Mouse (Mus musculus) cerebellum, adult 9-11 months (tissue): ENCODE measurements around the gene Hs3st6.

Experiments
- DNase-seq: peaks from one replicate; pipeline ENCODE4 v3.0.0; 2022

Gene Hs3st6

DNA sequence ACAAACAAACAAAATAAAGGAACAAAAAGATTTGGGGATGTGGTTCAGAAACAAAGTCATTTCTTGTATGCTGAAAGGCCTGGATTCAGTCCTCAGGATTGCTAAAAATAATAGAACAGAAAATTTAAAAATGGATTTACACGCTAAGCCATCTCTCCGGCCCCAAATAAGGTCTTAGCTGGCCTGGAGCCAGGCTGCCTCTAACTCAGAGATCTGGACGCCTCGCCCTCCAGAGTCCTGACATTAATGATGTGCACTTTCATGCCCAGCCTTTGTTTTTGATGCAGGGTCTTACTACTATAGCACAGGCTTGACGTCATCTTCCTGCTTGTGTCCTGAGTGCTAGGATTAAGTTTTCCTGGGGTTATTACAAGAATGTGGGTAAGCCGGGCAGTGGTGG, 23.7 kb upstream of the Hs3st6 start:
- DNase-seq, result no peak

DNA sequence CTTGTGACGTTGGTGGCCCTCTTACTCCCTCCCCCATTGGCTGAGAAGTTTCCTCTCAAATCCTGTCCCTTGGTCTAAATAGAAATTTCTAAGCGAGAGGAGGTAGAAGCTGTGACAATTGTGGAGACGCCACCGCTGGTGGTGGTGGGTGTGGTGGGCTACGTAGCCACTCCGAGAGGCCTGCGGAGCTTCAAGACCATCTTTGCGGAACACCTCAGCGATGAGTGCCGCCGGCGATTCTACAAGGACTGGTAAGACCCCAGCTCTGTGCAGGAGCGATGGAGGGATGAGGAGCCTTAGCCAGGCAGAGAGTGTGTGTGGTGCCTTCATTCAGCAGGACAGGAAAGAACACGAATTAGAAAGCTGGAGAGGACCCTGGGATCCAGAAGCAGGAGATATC, 22.0 kb upstream of the Hs3st6 start:
- no peak for DNase-seq

DNA sequence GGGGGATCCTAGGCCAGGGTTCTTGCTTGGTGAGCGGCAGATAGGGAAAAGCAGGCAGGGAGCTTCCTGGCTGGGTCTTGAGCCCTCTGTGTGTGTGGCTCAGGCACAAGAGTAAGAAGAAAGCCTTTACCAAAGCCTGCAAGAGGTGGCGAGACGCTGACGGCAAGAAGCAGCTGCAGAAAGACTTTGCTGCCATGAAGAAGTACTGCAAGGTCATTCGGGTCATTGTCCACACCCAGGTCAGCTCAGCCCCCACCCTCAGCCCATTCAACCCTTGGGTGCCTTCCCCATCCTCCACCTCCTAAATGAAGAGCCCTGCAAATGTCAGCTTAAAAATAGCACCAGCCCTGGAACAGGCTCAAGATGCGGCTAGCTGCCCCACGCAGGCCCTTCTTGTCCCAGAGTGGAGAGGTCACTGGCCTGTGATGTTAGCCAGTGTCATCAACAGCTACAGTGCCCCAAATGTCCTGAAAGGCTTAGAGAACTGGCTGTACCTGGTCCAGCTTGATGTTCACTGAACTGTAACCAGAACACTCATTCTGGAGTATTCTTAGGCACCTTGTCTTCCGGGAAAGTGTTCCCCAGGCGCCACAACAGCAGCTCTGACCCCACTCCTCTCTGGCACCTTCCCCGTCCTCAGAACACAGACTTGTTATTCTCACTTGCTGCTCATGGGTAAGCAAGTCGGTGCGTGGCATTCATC, 20.4 kb upstream of the Hs3st6 start:
- no peak for DNase-seq

DNA sequence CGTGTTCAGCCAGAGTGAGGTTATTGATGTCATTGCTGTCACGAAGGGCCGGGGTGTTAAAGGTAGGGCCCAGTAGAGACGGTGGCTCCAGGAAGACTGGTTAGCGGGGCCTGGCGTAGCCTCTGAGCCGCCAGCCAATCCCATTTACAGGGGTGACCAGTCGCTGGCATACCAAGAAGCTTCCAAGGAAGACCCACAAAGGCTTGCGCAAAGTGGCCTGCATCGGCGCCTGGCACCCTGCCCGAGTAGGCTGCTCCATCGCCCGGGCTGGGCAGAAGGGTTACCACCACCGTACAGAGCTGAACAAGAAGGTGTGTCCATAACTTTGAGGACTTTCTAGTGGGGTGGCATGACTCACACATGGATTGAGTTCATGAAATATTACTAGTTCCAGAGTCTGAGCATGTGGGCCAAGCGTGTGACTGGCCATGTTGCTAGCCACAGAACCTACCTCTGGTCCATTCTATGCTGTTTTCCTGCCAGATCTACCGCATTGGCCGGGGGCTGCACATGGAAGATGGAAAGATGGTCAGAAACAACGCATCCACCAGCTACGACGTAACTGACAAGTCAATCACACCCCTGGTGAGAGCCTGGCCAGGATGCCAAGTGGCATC, 19.2 kb upstream of the Hs3st6 start:
- no peak for DNase-seq

DNA sequence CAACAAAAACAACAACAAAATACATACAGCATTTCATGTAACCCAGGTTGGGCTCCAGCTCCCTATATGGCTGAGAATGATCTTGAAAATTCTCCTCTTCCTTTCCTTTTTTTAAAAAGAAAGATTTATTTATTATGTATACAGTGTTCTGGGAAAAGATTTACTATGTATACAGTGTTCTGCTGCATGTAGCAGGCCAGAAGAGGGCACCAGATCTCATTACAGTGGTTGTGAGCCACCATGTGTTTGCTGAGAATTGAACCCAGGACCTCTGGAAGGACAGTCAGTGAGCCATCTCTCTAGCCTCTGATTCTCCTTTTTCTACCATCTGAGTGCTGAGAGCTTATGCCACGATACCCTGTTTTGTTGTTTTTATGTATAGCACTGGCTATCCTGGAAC, 18.3 kb upstream of the Hs3st6 start:
- DNase-seq, result no peak

DNA sequence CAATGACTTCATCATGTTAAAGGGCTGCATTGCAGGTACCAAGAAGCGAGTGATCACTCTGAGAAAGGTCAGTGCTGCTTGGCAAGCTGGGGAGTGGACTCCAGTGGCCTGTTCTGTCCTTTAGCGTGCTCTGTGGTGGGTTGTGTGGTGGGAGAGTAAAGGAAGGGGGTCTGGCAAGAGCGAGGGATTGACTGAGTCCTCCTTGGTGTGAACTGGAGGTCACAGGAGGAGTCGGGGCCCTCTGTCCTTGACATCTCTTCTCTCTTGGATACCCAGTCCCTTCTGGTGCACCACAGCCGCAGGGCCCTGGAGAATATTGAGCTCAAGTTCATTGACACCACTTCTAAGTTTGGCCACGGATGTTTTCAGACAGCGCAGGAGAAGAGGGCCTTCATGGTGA, 17.3 kb upstream of the Hs3st6 start:
- DNase-seq, result peak; percentile 32

DNA sequence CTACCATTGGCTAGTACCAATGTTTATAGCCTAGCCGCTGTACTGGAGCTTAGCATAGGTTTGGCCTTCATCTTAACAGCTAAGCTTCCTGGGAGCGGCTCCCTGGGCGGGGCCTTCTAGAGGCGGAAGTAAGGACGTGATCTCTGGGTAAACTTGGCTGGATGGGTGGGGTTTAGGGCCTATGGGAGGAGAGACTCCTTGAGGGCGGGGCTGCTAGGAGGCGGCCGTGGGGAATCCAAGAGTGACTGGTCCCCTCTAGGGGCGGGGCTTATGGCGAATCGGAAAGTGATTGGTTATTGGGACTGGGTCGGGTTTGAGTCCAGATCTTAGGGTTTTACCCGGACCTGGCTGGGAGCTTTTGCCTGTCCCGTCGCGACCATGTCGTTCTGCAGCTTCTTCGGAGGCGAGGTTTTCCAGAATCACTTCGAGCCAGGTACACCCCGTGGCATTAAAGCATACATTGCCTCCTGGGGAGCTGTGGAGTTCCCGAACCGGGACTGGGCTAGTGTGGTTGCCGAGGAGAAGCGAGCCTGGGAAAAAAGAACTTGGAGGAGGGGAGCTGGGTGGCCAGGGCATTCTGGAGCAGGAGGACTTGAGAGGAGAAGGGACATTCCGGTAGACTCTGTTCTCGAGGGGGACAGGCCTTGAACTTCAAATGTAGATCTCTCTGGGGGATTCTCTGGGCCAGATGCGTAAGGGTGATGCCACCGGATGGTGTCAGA, 16.3 kb upstream of the Hs3st6 start, which contains the start of gene Msrb1:
TSS of gene Msrb1 (plus strand) at position 313 of the 722 bp plus-strand sequence.
- peak; percentile 96 for DNase-seq

DNA sequence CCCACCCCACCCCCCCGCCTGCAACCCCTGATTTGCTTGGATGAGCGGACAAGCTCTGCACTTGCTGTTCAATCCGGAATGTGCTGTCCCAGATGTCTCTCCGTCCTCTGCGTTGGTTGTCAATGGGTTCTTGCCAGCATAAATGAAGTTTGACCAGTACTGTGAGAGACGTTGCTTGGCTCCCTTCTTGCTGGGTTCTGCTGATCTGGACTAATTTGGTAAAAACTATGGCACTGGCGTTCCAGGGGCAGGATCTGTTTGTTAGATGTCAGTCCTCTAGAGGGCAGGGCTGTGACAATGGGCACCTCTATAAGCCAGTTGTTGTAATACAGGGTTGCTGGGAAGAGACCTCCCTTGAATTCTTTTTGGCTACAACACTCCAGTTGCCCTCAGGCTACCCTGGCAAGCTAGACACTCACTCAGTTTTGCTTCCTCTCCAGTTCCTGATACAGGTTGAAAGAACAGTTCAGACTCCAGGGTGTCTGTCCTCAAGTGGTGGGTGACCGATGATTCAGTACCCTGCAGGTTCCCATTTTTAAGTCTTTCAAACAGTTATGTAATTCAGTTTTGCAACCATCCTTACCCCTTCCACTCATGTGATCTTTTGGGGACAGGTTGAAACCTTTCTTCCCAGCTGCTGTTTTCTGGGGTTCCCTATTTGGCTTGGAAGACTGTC, 15.5 kb upstream of the Hs3st6 start:
- DNase-seq, result no peak

DNA sequence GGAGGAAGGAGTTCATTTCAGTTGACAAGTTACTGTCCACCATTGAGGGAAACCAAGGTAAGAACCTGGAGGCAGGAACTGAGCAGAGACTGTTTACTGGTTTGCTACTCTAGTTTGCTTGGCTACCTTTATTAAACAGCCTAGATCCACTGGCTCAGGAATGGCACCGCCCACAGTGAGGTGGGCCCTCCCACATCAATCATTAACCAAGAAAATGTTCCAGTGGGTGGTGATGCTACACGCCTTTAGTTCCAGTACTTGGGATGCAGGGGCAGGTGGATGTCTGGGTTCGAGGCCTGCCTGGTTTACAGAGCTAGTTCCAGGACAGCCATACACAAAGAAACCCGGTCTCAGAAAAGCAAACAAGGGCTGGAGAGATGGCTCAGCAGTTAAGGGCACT, 14.6 kb upstream of the Hs3st6 start:
- no peak for DNase-seq

DNA sequence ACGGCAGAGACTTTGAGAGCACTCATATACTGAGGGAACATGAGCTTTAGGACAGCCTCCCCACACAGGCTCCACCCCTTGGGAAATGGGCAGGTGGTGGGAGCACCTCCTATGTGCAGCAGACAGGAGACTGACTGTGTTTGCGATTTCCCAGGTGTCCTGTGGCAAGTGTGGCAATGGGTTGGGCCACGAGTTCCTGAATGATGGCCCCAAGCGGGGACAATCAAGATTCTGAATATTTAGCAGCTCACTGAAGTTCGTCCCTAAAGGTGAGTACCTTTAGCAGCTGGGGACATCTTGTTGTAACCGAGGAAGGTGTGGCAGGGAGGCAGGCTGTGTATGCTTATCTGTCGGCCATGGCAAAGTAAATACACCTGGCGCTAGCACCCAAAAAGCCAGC, 12.9 kb upstream of the Hs3st6 start:
- DNase-seq, result no peak

DNA sequence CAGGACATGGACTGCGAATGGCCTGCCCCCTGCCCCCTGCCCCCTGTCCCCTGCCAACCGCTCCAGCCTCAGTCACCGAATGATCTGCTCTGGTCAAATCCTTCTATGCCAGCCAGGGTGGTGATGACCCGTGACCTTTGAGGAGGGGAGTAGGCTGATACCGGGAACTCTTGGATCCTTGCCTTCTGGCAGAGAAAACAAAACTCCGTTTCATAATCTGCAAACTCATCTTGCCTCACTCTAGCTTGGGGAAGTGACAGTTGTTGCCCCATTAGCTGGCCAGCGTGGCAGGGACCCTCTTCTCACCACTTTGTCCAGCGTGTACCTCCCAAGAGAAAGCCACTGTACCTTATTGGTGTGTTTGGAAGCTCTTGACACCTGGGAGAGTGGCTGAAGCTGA, 10.5 kb upstream of the Hs3st6 start:
- no peak for DNase-seq

DNA sequence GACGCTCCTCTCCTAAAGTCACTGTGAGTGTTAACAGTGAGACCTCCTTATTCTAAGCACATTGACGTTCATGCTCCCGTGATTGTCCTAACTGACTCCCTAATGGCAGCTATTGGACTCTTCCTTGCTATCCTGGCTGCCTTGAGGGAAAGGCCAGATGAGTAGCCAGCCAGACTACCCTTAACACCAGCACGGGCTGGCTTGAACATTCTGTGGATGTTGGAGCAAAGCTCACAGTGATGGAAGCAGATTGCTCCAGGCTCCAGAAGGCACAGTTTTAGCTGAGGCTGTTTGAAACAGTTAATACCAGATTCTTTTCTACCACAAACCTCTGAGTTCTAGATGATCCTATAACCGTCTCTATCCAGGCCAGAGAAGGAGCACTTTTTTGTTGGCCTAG, 8.9 kb upstream of the Hs3st6 start:
- no peak for DNase-seq

DNA sequence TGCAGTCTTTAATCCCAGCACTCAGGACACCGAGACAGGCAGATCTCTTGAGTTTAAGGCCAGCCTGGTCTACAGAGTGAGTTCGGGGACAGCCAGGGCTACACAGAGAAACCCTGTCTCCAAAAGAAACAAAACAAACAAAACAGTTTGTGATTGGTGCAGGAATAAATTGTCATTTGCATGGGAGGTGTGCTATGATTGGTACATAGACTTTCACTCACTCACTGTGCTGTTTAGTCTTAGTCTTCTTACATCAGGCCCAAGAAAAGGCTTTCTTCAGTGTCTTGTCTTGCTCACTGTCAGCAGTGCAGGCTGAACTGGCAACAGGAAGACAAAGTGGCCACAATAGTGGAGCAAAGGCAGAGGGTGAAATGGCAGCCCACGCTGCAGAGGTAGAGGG, 8.4 kb upstream of the Hs3st6 start:
- no peak for DNase-seq

DNA sequence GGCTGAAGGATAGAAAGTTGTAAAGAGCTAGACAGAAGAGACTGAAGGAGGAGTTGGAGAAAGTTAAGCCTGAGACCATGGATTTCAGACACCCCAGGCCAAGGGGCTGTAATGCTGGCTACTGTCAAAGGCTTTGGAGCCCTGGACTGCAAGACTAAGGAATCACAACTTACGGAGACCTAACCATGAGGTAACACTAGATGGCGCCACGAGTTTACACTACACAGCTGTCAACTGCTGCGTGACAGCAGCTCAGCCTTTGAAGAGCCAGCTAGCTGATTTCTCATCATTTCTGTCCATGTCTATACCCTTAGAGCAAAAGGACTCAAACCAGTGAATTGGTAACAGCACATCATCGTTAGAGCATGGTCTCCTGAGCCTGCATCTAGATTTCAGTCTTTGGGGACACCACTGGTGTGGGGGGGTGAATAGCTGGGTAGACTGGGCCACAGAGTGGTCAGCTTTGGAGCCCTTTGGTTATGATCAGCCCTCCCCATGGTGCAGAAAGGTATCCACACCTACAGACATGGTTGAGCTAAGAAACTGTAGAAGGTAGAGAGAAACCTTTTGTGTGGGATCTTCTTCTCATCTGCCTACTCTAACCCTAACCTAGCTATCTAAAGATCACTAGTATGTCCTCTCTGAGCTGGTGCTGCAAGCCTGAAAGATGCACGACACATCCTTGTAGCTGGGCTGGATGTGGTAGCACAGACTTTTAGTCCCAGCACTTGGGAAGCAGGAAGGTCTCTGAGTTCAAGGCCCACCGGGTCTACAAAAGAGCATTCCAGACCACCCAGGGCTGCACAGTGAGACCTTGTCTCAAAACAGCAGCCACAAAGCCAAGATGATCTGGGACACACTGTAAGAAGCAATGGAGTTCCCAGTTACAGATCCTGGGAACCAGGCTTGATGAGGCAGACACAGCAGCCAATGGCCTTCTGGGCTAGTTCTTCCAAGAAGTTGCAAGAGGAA, 7.0 kb upstream of the Hs3st6 start:
- peak; percentile 66 for DNase-seq

DNA sequence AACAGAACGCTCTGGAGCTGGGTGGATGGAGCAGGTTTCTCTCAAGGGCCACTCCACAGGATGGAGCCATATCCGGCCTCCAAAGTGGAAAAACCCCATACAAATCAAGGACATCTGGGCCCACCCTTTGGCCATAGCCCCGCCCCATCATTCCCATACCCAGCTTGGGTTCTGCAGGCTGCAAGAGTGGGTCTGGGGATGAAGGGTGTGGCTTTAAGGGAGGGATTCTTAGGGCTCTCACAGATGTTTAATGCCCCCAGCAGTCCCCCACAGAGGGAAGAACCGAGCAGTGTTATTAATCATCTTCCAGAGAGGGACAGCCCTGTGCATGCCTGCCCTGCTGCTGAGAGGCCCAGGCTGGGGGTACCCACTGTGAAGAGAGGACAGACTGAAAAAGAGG, 5.8 kb upstream of the Hs3st6 start:
- no peak for DNase-seq

DNA sequence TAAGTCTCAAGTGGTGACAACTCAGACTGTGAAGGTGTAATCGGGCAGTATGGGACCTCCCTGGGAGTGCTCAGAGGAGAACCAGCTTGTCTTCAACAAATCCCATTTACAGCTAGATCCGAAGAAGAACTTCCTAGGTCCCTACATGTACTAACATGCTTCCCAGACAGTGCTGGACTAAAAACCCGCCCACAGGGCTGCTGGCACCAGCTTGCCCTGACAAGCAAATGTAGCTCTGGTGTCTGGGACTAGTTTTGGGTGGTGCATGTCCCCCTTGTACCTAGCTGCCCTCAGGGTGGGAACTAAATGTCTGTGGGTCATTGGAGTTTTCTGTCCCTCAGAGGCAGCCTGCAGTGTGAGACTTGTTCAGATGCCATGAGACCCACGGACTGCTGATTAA, 1.3 kb upstream of the Hs3st6 start:
- DNase-seq, result no peak

DNA sequence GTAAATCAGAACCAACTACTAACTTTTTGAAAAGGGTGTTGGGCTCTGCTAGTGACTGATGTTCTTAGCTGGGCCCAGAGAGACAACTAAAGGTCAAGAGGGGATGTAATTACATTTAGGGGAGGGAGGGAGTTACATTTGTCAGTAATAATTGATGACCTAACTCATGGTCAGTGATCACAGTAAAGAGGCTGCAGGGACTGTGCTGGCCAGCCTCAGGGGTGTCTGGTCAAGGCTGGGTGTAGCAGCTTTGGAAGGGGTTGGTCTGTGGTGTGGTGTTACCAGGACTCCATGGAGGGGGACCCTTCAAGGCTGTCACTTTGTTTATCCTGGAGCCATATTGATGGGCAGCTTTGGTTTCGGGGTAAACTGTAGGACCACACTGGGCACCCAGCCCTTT, 4.6 kb downstream of the Hs3st6 start:
- DNase-seq, result no peak

DNA sequence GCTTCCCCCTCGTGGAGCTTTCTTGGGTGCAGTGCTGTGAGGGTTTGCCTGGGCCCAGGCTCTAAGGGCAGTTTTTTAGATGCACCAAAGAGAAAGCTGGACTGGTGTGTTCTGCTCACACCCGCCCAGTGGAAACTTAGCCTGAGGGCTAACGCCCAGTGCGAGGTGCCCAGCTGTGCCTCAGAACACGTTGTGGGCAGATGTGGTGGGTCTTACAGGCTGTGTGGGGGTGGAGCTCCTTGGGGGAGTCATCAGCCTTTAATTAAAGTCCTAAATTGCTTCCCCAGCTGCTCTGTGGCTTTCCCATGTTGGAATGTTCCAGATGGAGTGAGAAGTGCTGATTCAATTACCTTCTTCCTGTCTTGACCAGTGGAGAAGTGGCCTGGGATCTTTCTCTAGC, 8.3 kb downstream of the Hs3st6 start:
- no peak for DNase-seq

DNA sequence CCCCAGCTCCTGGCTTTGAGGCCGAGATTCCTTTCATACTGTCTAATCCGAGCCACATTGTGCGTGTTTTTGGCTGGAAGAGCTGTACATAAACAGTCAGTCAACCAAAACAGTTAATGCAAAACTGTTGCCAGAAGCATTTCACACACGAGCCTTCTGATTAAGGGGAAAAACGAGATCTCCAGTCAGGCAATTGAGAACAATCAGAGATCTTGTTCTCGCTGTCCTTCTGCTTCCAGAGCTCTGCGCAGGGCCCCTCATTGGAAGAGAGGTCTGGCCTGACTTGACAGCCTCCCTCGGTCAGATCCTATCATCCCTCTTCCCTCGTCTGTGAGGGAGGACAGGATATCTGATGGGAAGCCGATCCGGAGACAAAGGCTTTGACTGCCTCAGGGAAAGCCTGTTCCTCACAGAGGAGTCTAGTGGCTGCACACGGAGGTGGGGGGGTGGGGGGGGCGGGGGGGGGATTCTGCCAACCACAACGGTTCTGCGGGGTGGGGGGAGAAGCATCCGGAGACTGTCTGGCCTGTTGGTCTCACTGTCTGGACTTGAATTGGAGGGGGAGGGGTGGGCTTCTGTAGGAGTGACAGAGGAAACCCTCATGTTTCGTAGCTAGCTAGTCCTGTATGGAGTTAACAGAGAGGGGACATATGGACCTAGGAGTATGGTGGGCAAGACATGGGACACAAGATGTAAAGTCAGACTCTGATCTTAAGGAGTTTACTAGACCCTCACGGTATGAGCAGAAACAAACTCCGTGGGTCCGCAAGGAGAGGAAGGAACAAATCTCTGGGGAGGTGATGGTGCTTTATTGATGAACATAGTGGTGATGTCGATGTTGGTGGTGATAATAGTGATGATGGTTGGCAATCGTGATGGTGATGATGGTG, 12.5 kb downstream of the Hs3st6 start:
- DNase-seq, result no peak

DNA sequence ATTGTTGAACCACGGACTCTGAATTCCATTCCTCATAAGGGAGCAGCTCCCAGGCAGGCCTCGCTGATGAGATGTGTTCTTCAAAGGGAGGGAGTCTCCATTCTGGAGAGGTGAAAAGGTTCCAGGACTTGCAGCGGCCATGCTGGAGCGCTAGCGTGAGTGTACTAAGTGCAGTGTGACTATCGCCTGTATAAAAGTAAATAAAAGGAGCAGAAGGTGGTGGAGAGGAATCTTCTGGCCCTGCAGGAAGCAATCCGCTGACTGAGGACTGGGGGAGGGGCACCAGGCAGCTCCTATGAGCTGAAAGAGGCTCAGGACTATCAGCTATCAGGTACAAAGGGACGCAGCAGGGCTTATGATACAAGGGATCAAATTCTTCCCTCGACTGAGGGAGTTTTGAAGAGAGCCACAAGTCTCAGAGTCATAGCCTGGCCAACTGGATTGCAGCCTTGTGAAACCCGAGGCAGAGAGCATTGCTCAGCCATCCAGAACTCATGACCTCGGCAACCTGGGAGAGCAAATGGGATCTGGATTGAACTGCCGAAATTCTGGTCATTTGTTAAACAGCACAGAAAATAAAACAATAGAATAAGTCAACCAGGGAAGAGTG, 13.6 kb downstream of the Hs3st6 start:
- DNase-seq, result no peak

DNA sequence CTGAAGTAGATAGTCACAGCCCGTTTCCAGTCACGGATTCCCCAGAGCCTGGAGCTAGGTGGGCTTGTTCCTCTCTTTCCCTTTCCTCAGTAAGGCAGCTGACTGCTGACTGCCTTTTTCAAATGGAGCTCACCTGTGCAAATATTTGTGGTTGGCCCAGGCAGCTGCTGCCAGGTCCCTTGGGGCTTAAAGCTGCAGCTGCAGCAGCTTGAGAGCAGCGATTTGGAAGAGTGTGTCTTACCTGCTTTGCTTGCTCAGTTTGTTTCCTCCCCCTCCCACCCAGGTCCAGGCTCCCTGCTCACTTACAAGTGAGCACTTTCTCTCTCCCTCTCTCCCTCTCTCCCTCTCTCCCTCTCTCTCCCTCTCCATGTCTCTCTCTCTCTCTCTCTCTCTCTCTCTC, 16.4 kb downstream of the Hs3st6 start:
- no peak for DNase-seq
